Mouse (Mus musculus): ENCODE results near the gene Gm44596. TPM values are rescaled to one million over a fixed set of nuclear protein-coding genes. Genes with fewer than 3 reads are reported as not detected.

Gm44596 gene
- total and polyA plus RNA-seq, 3 experiments, result not detected

GRCm38 (mm10) chr6:128346782-128347181 lies 28.5 kb upstream of the Gm44596 start:
- no peak overlapping the region for H3K27ac ChIP-seq (ENCODE audit: control insufficient read depth, low read depth, low read length)
- H3K27me3 ChIP-seq (ENCODE audit: control insufficient read depth in 1 of 2, insufficient read depth in 2 of 2, low read length in 2 of 2), result no peaks in the 10 kb centered on the region
- no peaks in the 10 kb centered on the region for H3K9me3 ChIP-seq (replicated peaks; ENCODE audit: insufficient read depth, low read length)
- H3K4me1 ChIP-seq (ENCODE audit: control insufficient read depth in 1 of 2, insufficient read depth in 2 of 2, low read length in 2 of 2), result peaks cover 2 to 15% of the 10 kb centered on the region in 2 experiments; a peak in 2 of 4 replicates
- H3K9ac ChIP-seq (ENCODE audit: control insufficient read depth, low read depth, low read length, poor library complexity, severe bottlenecking), result no peak overlapping the region
- H3K79me2 ChIP-seq (ENCODE audit: control insufficient read depth, insufficient read depth, low read length, poor library complexity), result no peaks in the 10 kb centered on the region
- TF ChIP-seq GATA1 (IDR thresholded peaks at IDR 0.05; ENCODE audit: low read depth, low read length) (no peak), CHD2 (IDR thresholded peaks at IDR 0.05; ENCODE audit: low read length) (no peak), JUND (IDR thresholded peaks at IDR 0.05; ENCODE audit: low read depth, low read length) (no peak), ZNF384 (IDR thresholded peaks at IDR 0.05; ENCODE audit: low read depth, low read length) (no peak)
- H3K36me3 ChIP-seq (ENCODE audit: control insufficient read depth in 1 of 2, insufficient read depth in 2 of 2, low read length in 2 of 2), result peaks cover 0 to 13% of the 10 kb centered on the region in 2 experiments; a peak in 2 of 4 replicates
- no peak for DNase-seq (ENCODE audit: low read depth, low spot score)
- H3K4me3 ChIP-seq (ENCODE audit: control insufficient read depth in 1 of 2, insufficient read depth in 1 of 2, low read depth in 2 of 2, low read length in 2 of 2), result no peak overlapping the region

- Histone ChIP-seq H3K9me3 (replicated peaks; ENCODE audit: insufficient read depth, low read length) (no peaks in the 10 kb centered on the region), H3K4me3 (ENCODE audit: control insufficient read depth in 1 of 2, insufficient read depth in 1 of 2, low read depth in 2 of 2, low read length in 2 of 2) (no peak overlapping the region), H3K9ac (ENCODE audit: control insufficient read depth, low read depth, low read length, poor library complexity, severe bottlenecking) (no peak overlapping the region), H3K4me1 (ENCODE audit: control insufficient read depth in 1 of 2, insufficient read depth in 2 of 2, low read length in 2 of 2) (peaks cover 2 to 16% of the 10 kb centered on the region in 2 experiments; a peak in 3 of 4 replicates), H3K36me3 (ENCODE audit: control insufficient read depth in 1 of 2, insufficient read depth in 2 of 2, low read length in 2 of 2) (peaks cover 0 to 19% of the 10 kb centered on the region in 2 experiments; a peak in 2 of 4 replicates), H3K27ac (ENCODE audit: control insufficient read depth, low read depth, low read length) (no peak overlapping the region), H3K79me2 (ENCODE audit: control insufficient read depth, insufficient read depth, low read length, poor library complexity) (no peaks in the 10 kb centered on the region), H3K27me3 (ENCODE audit: control insufficient read depth in 1 of 2, insufficient read depth in 2 of 2, low read length in 2 of 2) (no peaks in the 10 kb centered on the region)
- DNase-seq (ENCODE audit: low read depth, low spot score), result no peak
- TF ChIP-seq TBP (IDR thresholded peaks at IDR 0.05; ENCODE audit: low read depth, low read length), result no peak
- no peak for TF ChIP-seq USF2 (IDR thresholded peaks at IDR 0.05; ENCODE audit: borderline replicate concordance in 1 of 2, insufficient read depth in 1 of 2, low read depth in 1 of 2, low read length in 2 of 2)
- TF ChIP-seq CHD2 (IDR thresholded peaks at IDR 0.05; ENCODE audit: low read length), result no peak
- TF ChIP-seq MYC (IDR thresholded peaks at IDR 0.05; ENCODE audit: low read depth, low read length), result no peak
- TF ChIP-seq MAZ (IDR thresholded peaks at IDR 0.05; ENCODE audit: low read depth, low read length), result no peak
- TF ChIP-seq ZC3H11A (IDR thresholded peaks at IDR 0.05; ENCODE audit: low read depth, low read length), result no peak
- TF ChIP-seq SIN3A (IDR thresholded peaks at IDR 0.05; ENCODE audit: low read length), result no peak
- no peak for TF ChIP-seq MXI1 (IDR thresholded peaks at IDR 0.05; ENCODE audit: low read depth, low read length)
Observed at GRCm38 (mm10) chr6:128349711-128350110, 25.6 kb upstream of the Gm44596 start.

- Histone ChIP-seq H3K36me3 (ENCODE audit: control insufficient read depth in 1 of 2, insufficient read depth in 2 of 2, low read length in 2 of 2) (peaks cover 0 to 8% of the 10 kb centered on the region in 2 experiments; a peak in 3 of 4 replicates), H3K27me3 (ENCODE audit: control insufficient read depth in 1 of 2, insufficient read depth in 2 of 2, low read length in 2 of 2) (no peaks in the 10 kb centered on the region), H3K9me3 (replicated peaks; ENCODE audit: insufficient read depth, low read length) (no peaks in the 10 kb centered on the region), H3K79me2 (ENCODE audit: control insufficient read depth, insufficient read depth, low read length, poor library complexity) (peaks cover 4% of the 10 kb centered on the region), H3K4me3 (ENCODE audit: control insufficient read depth in 1 of 2, insufficient read depth in 1 of 2, low read depth in 2 of 2, low read length in 2 of 2) (no peak overlapping the region), H3K27ac (ENCODE audit: control insufficient read depth, low read depth, low read length) (no peak overlapping the region), H3K9ac (ENCODE audit: control insufficient read depth, low read depth, low read length, poor library complexity, severe bottlenecking) (no peak overlapping the region), H3K4me1 (ENCODE audit: control insufficient read depth in 1 of 2, insufficient read depth in 2 of 2, low read length in 2 of 2) (peaks cover 0 to 5% of the 10 kb centered on the region in 2 experiments; a peak in 2 of 4 replicates)
- peak; percentile 33 for DNase-seq (ENCODE audit: low read depth, low spot score)
- TF ChIP-seq MAZ (IDR thresholded peaks at IDR 0.05; ENCODE audit: low read depth, low read length) (no peak), TBP (IDR thresholded peaks at IDR 0.05; ENCODE audit: low read depth, low read length) (no peak), POLR2A (IDR thresholded peaks at IDR 0.05; ENCODE audit: control insufficient read depth in 1 of 2, insufficient read depth in 1 of 2, low read depth in 1 of 2, low read length in 2 of 2, poor library complexity in 1 of 2) (no peak), MAX (IDR thresholded peaks at IDR 0.05; ENCODE audit: low read length) (no peak)
Observed at GRCm38 (mm10) chr6:128354140-128354539, 21.2 kb upstream of the Gm44596 start.
